Mouse (Mus musculus): ENCODE results near the gene Adamts17. TPM values are rescaled to one million over a fixed set of nuclear protein-coding genes. Genes with fewer than 3 reads are reported as not detected.

The Adamts17 gene
- polyA plus RNA-seq, 1 experiment from 2014 or later, result 1.6 TPM

DNA sequence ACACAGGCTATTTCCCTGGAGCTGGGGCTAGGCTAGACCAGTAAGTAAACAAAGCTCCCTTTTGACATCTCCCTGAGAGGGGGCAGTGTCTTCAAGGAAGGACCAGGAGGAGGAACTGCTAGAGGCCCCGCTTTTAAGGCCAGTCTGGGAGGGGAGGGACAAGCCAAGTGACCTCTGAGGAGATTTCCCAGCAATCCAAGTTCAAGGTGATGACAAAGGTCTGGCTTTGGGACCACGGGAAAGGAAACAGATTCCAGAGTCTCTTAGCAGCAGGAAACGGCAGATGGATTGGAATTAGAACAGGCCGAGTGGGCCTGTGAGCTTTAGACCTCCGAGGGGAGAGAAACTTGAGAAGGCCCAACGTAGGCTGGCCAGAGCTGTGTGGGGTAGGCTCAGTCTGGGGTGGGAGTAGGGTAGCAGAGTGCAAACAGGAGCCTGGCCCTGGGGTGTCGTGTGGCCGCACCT lies 116.0 kb downstream of the Adamts17 start:
- Histone ChIP-seq H3K9me3 (ENCODE audit: control insufficient read depth) (no peaks in the 10 kb centered on the region), H3K36me3 (ENCODE audit: control insufficient read depth, insufficient read depth) (no peaks in the 10 kb centered on the region; the same call in 1 of the 2 replicates), H3K27me3 (replicated peaks; ENCODE audit: control insufficient read depth, insufficient read depth, low read length) (no peaks in the 10 kb centered on the region), H3K27ac (ENCODE audit: low read depth, low read length) (no peak overlapping the region), H3K4me3 (ENCODE audit: low read depth, low read length) (no peak overlapping the region), H3K4me2 (replicated peaks; ENCODE audit: low read depth) (no peak overlapping the region), H3K9ac (ENCODE audit: low read depth, low read length) (no peak overlapping the region), H3K4me1 (replicated peaks; ENCODE audit: control insufficient read depth, insufficient read depth, low read length) (no peaks in the 10 kb centered on the region)
- no peak for ATAC-seq
- peak; percentile 31 for TF ChIP-seq CTCF (IDR thresholded peaks at IDR 0.05; ENCODE audit: low read depth)
- WGBS, result 32% methylated on average over 8 of the region's 8 CpGs

- no peak for ATAC-seq
- no peaks in the 10 kb centered on the region for H3K9me3 ChIP-seq (ENCODE audit: control insufficient read depth)
Observed at GRCm38 (mm10) chr7:66955978-66956377, 116.4 kb downstream of the Adamts17 start.

DNA sequence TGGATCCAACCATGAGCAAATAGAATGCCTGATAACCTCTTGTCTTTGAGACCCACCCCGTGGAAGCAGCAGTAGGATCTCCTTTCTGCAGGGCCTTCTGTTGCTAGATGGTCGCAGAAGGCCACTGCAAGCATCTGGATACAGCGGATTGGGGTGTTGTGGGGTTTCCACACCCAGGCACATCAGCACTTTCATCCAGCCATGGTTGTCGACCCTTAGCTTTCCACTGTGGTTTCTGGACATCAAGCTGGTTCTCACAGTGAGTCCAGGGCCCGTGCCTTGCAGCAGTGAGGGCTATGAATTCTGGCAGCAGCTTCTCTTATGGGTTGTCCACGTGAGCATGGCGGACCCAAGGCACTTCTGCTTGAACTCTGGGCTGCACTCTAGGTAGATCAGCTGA lies 118.2 kb downstream of the Adamts17 start:
- H3K4me3 ChIP-seq (ENCODE audit: low read depth, low read length), result no peak overlapping the region
- H3K9me3 ChIP-seq (ENCODE audit: control insufficient read depth), result no peaks in the 10 kb centered on the region
- no peak for TF ChIP-seq CTCF (IDR thresholded peaks at IDR 0.05; ENCODE audit: low read depth)
- H3K4me1 ChIP-seq (replicated peaks; ENCODE audit: control insufficient read depth, insufficient read depth, low read length), result no peaks in the 10 kb centered on the region
- no peak overlapping the region for H3K4me2 ChIP-seq (replicated peaks; ENCODE audit: low read depth)
- WGBS, result 90% methylated on average over 7 of the region's 7 CpGs
- no peak for ATAC-seq
- no peaks in the 10 kb centered on the region for H3K27me3 ChIP-seq (replicated peaks; ENCODE audit: control insufficient read depth, insufficient read depth, low read length)
- H3K27ac ChIP-seq (ENCODE audit: low read depth, low read length), result no peak overlapping the region
- H3K9ac ChIP-seq (ENCODE audit: low read depth, low read length), result no peak overlapping the region
- no peaks in the 10 kb centered on the region; the same call in 1 of the 2 replicates for H3K36me3 ChIP-seq (ENCODE audit: control insufficient read depth, insufficient read depth)

More at GRCm38 (mm10) chr7:66955978-66956377, 116.4 kb downstream of the Adamts17 start:
- no peak overlapping the region for H3K4me2 ChIP-seq (replicated peaks; ENCODE audit: low read depth)
- H3K27ac ChIP-seq (ENCODE audit: low read depth, low read length), result no peak overlapping the region
- no peaks in the 10 kb centered on the region for H3K27me3 ChIP-seq (replicated peaks; ENCODE audit: control insufficient read depth, insufficient read depth, low read length)
- no peak for TF ChIP-seq CTCF (IDR thresholded peaks at IDR 0.05; ENCODE audit: low read depth)
- H3K4me1 ChIP-seq (replicated peaks; ENCODE audit: control insufficient read depth, insufficient read depth, low read length), result no peaks in the 10 kb centered on the region
- H3K36me3 ChIP-seq (ENCODE audit: control insufficient read depth, insufficient read depth), result no peaks in the 10 kb centered on the region; the same call in 1 of the 2 replicates
- H3K9ac ChIP-seq (ENCODE audit: low read depth, low read length), result no peak overlapping the region
- H3K4me3 ChIP-seq (ENCODE audit: low read depth, low read length), result no peak overlapping the region
- 57% methylated on average over 2 of the region's 2 CpGs for WGBS

GRCm38 (mm10) chr7:66960246-66961033 lies 120.9 kb downstream of the Adamts17 start:
- TF ChIP-seq CTCF (IDR thresholded peaks at IDR 0.05; ENCODE audit: low read depth), result no peak
- H3K4me3 ChIP-seq (ENCODE audit: low read depth, low read length), result no peak overlapping the region
- H3K4me2 ChIP-seq (replicated peaks; ENCODE audit: low read depth), result no peak overlapping the region
- H3K36me3 ChIP-seq (ENCODE audit: control insufficient read depth, insufficient read depth), result no peaks in the 10 kb centered on the region
- H3K9me3 ChIP-seq (ENCODE audit: control insufficient read depth), result no peaks in the 10 kb centered on the region
- no peak overlapping the region for H3K9ac ChIP-seq (ENCODE audit: low read depth, low read length)
- no peaks in the 10 kb centered on the region for H3K27me3 ChIP-seq (replicated peaks; ENCODE audit: control insufficient read depth, insufficient read depth, low read length)
- no peaks in the 10 kb centered on the region for H3K4me1 ChIP-seq (replicated peaks; ENCODE audit: control insufficient read depth, insufficient read depth, low read length)
- WGBS, result 48% methylated on average over 8 of the region's 8 CpGs
- no peak overlapping the region for H3K27ac ChIP-seq (ENCODE audit: low read depth, low read length)
- ATAC-seq, result no peak

GRCm38 (mm10) chr7:66962736-66963135 lies 123.2 kb downstream of the Adamts17 start:
- no peak for TF ChIP-seq CTCF (IDR thresholded peaks at IDR 0.05; ENCODE audit: low read depth)
- WGBS, result 92% methylated on average over 10 of the region's 10 CpGs
- no peak overlapping the region for H3K4me2 ChIP-seq (replicated peaks; ENCODE audit: low read depth)
- H3K9ac ChIP-seq (ENCODE audit: low read depth, low read length), result no peak overlapping the region
- no peak for ATAC-seq
- no peaks in the 10 kb centered on the region for H3K9me3 ChIP-seq (ENCODE audit: control insufficient read depth)
- H3K4me3 ChIP-seq (ENCODE audit: low read depth, low read length), result no peak overlapping the region
- no peaks in the 10 kb centered on the region for H3K27me3 ChIP-seq (replicated peaks; ENCODE audit: control insufficient read depth, insufficient read depth, low read length)
- no peak overlapping the region for H3K27ac ChIP-seq (ENCODE audit: low read depth, low read length)
- no peaks in the 10 kb centered on the region for H3K36me3 ChIP-seq (ENCODE audit: control insufficient read depth, insufficient read depth)
- H3K4me1 ChIP-seq (replicated peaks; ENCODE audit: control insufficient read depth, insufficient read depth, low read length), result no peaks in the 10 kb centered on the region

- TF ChIP-seq CTCF (IDR thresholded peaks at IDR 0.05; ENCODE audit: low read depth), result no peak
- no peak overlapping the region for H3K4me3 ChIP-seq (ENCODE audit: low read depth, low read length)
- H3K9me3 ChIP-seq (ENCODE audit: control insufficient read depth), result no peaks in the 10 kb centered on the region
- no peak overlapping the region for H3K9ac ChIP-seq (ENCODE audit: low read depth, low read length)
- H3K4me1 ChIP-seq (replicated peaks; ENCODE audit: control insufficient read depth, insufficient read depth, low read length), result no peaks in the 10 kb centered on the region
- no peak for ATAC-seq
- no peaks in the 10 kb centered on the region for H3K27me3 ChIP-seq (replicated peaks; ENCODE audit: control insufficient read depth, insufficient read depth, low read length)
- H3K4me2 ChIP-seq (replicated peaks; ENCODE audit: low read depth), result no peak overlapping the region
- H3K36me3 ChIP-seq (ENCODE audit: control insufficient read depth, insufficient read depth), result no peaks in the 10 kb centered on the region
- H3K27ac ChIP-seq (ENCODE audit: low read depth, low read length), result no peak overlapping the region
- WGBS, result 33% methylated on average over 8 of the region's 8 CpGs
Observed at GRCm38 (mm10) chr7:66963541-66963940, 124.0 kb downstream of the Adamts17 start.
